ENCODE assay signal across 33 mouse cellular contexts in genomic region chr1:166098120-166098519, GRCm38 (mm10). TPM values are rescaled to one million over a fixed set of nuclear protein-coding genes. Genes with fewer than 3 reads are reported as not detected.
A peak's percentile ranks its signal among the peaks of the same experiment; 100 is the strongest.
DNase-seq lines count a peak whose midpoint lies in the region; ATAC-seq lines count a peak whose summit lies in the region.
"Had no signal": no experiment of that assay in that cellular context is flagged by ENCODE, and none has a peak within 500 bp of the region (broad histone marks: within the 10 kb centered on the region; RNA-seq: fewer than 3 reads in every experiment).

No protein-coding gene starts in this region.

- H3K27me3 ChIP-seq in heart, embryonic 11.5 days (ENCODE audit: control insufficient read depth, insufficient read depth, low read length) = no peaks in the 10 kb centered on the region
- H3K27me3 ChIP-seq: embryonic facial prominence, embryonic 12.5 days; embryonic facial prominence, embryonic 15.5 days; hindbrain, embryonic 13.5 days; intestine, embryonic 15.5 days had no signal

- ATAC-seq in heart, embryonic 11.5 days (replicated peaks; ENCODE audit: insufficient number of reproducible peaks, low FRiP score, low TSS enrichment) = no peak
- ATAC-seq in megakaryocyte, adult 5-6 weeks (ENCODE audit: poor library complexity, severe bottlenecking) = peak; percentile 60
- ATAC-seq: activated CD4-positive, CD25-positive, alpha-beta regulatory T cell, adult 4 months; CD4-positive, CD25-positive, alpha-beta regulatory T cell, adult 4 months; forebrain, embryonic 14.5 days; forebrain, postnatal 0 days; hindbrain, embryonic 16.5 days; intestine, embryonic 15.5 days had no signal

- H3K27ac ChIP-seq in heart, embryonic 11.5 days (ENCODE audit: low read depth, low read length) = no peak overlapping the region
- H3K27ac ChIP-seq: embryonic facial prominence, embryonic 12.5 days; embryonic facial prominence, embryonic 15.5 days; gastrocnemius, adult 2 months; heart, adult 2 months; heart, embryonic 10.5 days; hindbrain, embryonic 13.5 days; intestine, embryonic 15.5 days had no signal

- H3K4me2 ChIP-seq in heart, embryonic 11.5 days = no peak overlapping the region
- H3K4me2 ChIP-seq: embryonic facial prominence, embryonic 12.5 days; embryonic facial prominence, embryonic 15.5 days; hindbrain, embryonic 13.5 days; intestine, embryonic 15.5 days had no signal

- no peak overlapping the region for H3K9ac ChIP-seq in heart, embryonic 11.5 days (ENCODE audit: low read depth, low read length)
- H3K9ac ChIP-seq: embryonic facial prominence, embryonic 12.5 days; embryonic facial prominence, embryonic 15.5 days; forebrain, postnatal 0 days; hindbrain, embryonic 13.5 days; intestine, embryonic 15.5 days had no signal

- peak; percentile 46 for DNase-seq in heart, adult 11 months
- DNase-seq in brain, adult 2 months (ENCODE audit: low read depth, low spot score) = peak; percentile 27
- DNase-seq in left cerebral cortex, adult 18-20 months (ENCODE audit: low spot score in 2 of 2) = no peak
- no peak for DNase-seq in MN1 (ENCODE audit: low spot score)
- DNase-seq: adrenal gland, postnatal 10 days; adrenal gland, postnatal 36 days; B cell, adult 2 months; cerebellum, adult 11 months; cerebellum, adult 2 months; cerebellum, adult 9-11 months; cerebellum, postnatal 25 days; forebrain, postnatal 0 days; gastrocnemius, adult 2 months; gastrocnemius, postnatal 14 days; heart, adult 2 months; kidney, adult 11 months had no signal

- H3K9me3 ChIP-seq in heart, embryonic 11.5 days (replicated peaks; ENCODE audit: control insufficient read depth, low read length) = no peaks in the 10 kb centered on the region
- H3K9me3 ChIP-seq: embryonic facial prominence, embryonic 12.5 days; embryonic facial prominence, embryonic 15.5 days; intestine, embryonic 15.5 days had no signal

- WGBS in heart, embryonic 11.5 days (ENCODE audit: insufficient replicate concordance) = 92% methylated on average over 2 of the region's 2 CpGs

- no peak overlapping the region for H3K4me3 ChIP-seq in heart, embryonic 11.5 days (ENCODE audit: low read depth, low read length)
- H3K4me3 ChIP-seq: embryonic facial prominence, embryonic 12.5 days; embryonic facial prominence, embryonic 15.5 days; gastrocnemius, adult 2 months; heart, adult 2 months; heart, embryonic 10.5 days; hindbrain, embryonic 13.5 days; intestine, embryonic 15.5 days had no signal

- peaks cover 39% of the 10 kb centered on the region for H3K36me3 ChIP-seq in heart, embryonic 11.5 days (ENCODE audit: control insufficient read depth, insufficient read depth, low read length)
- H3K36me3 ChIP-seq: embryonic facial prominence, embryonic 12.5 days; embryonic facial prominence, embryonic 15.5 days; hindbrain, embryonic 13.5 days; intestine, embryonic 15.5 days had no signal

- H3K4me1 ChIP-seq in heart, embryonic 11.5 days (ENCODE audit: control insufficient read depth, insufficient read depth, low read length) = no peaks in the 10 kb centered on the region
- H3K4me1 ChIP-seq: embryonic facial prominence, embryonic 12.5 days; embryonic facial prominence, embryonic 15.5 days; heart, embryonic 10.5 days; intestine, embryonic 15.5 days had no signal

RNA-seq across cellular contexts. Expression of gene Dusp27, which starts 29.6 kb away (rescaled TPM):
- polyA plus RNA-seq in heart, embryonic 11.5 days (2014; fragmentation: Nextera tagmentation; extraction: Ambion mirVana) = 32.2 and 45.4 TPM in 2 replicates
- total RNA-seq in megakaryocyte, adult 5-6 weeks (2015) = not detected in 2 replicates
- total RNA-seq in megakaryocyte, adult 5-6 weeks (2017) = not detected in 2 replicates
- total RNA-seq in left cerebral cortex, adult 18-20 months (2021) = under 1 TPM; 0.28 to 0.30 TPM
- total RNA-seq: hematopoietic stem cell, adult 5-6 weeks; MEL had no signal
- polyA plus RNA-seq: activated CD4-positive, CD25-positive, alpha-beta regulatory T cell, adult 4 months; CD4-positive, CD25-positive, alpha-beta regulatory T cell, adult 4 months had no signal

RNA-seq across cellular contexts. Expression of gene Gpa33, which starts 31.9 kb away (rescaled TPM):
- polyA plus RNA-seq in heart, embryonic 11.5 days (2014; fragmentation: Nextera tagmentation; extraction: Ambion mirVana) = 0.15 TPM in 1 of 2 replicates, not detected in the other
- not detected in 2 replicates for total RNA-seq in megakaryocyte, adult 5-6 weeks (2015)
- not detected in 2 replicates for total RNA-seq in megakaryocyte, adult 5-6 weeks (2017)
- not detected for total RNA-seq in left cerebral cortex, adult 18-20 months (2021)
- total RNA-seq: gastrocnemius, adult 2 months; gastrocnemius, postnatal 14 days; gastrocnemius, postnatal 4 days; heart, adult 2 months; heart, postnatal 25 days; hematopoietic stem cell, adult 5-6 weeks; MEL had no signal
- polyA plus RNA-seq: activated CD4-positive, CD25-positive, alpha-beta regulatory T cell, adult 4 months; CD4-positive, CD25-positive, alpha-beta regulatory T cell, adult 4 months; cerebellum, adult 2 months; cortical plate, adult 2 months; forebrain, embryonic 14.5 days; frontal cortex, adult 2 months; heart, adult 2 months; hindbrain, embryonic 16.5 days had no signal

Comparison
In these comparisons a context has a peak if more than half of its experiments do, and no peak if none do; other contexts are left out.
1. DNase-seq: peak in heart, adult 11 months (single experiment) and brain, adult 2 months (single experiment); none in left cerebral cortex, adult 18-20 months (0 of 2) and MN1 (single experiment).